ENCODE assay signal across 7 mouse cellular contexts in genomic region chr9:11067125-11067524, GRCm38 (mm10).
DNase-seq lines count a peak whose midpoint lies in the region; TF ChIP-seq lines count a peak whose summit lies in the region.
"Not testable (repeated sequence)": the region's sequence is repeated elsewhere in the genome, so short reads cannot be mapped to it uniquely, and the experiment has no call there.

No protein-coding gene starts in this region.

- DNase-seq in ES-E14 (ENCODE audit: low read depth, low spot score) = not testable (repeated sequence)
- DNase-seq in brain, adult 2 months (ENCODE audit: low read depth, low spot score) = peak; percentile 23
- peak; percentile 42 for DNase-seq in cerebellum, adult 11-12 months
- peak; percentile 51 to 69 for DNase-seq in cerebellum, adult 2 months
- DNase-seq in cerebellum, adult 9-10 months = peak; percentile 44
- DNase-seq in cerebellum, postnatal 10 days = peak; percentile 5 to 18
- DNase-seq in cerebellum, postnatal 25 days = peak; percentile 40 to 50

- H3K4me3 ChIP-seq in ES-E14 (ENCODE audit: insufficient read depth in 1 of 2, low read depth in 1 of 2, low read length in 2 of 2, poor library complexity in 1 of 2, severe bottlenecking in 1 of 2); cerebellum, adult 2 months (replicated peaks; ENCODE audit: insufficient read depth, low read depth, low read length): not testable (repeated sequence)

- H3K4me1 ChIP-seq in ES-E14 (ENCODE audit: control insufficient read depth in 2 of 2, insufficient read depth in 2 of 2, low read length in 2 of 2, poor library complexity in 1 of 2); cerebellum, adult 2 months (ENCODE audit: control insufficient read depth, insufficient read depth, low read length): not testable (repeated sequence)

- 20% methylated on average over 2 of the region's 2 CpGs for WGBS in cerebellum, adult 2 months

- H3K9ac ChIP-seq in ES-E14 (ENCODE audit: insufficient read depth, low read depth, low read length, poor library complexity, severe bottlenecking) = not testable (repeated sequence)

- not testable (repeated sequence) for H3K9me3 ChIP-seq in ES-E14 (ENCODE audit: control insufficient read depth, insufficient read depth, low read depth, low read length)

- not testable (repeated sequence) for H3K27ac ChIP-seq in ES-E14 (ENCODE audit: insufficient read depth, low read depth, low read length, poor library complexity, severe bottlenecking); cerebellum, adult 2 months (ENCODE audit: insufficient read depth, low read length)

- not testable (repeated sequence) for TF ChIP-seq POLR2A in cerebellum, adult 2 months (IDR thresholded peaks at IDR 0.05; ENCODE audit: borderline replicate concordance, insufficient read depth, low read length)

- H3K27me3 ChIP-seq in cerebellum, adult 2 months (ENCODE audit: control insufficient read depth, insufficient read depth, low read length) = not testable (repeated sequence)

- not testable (repeated sequence) for H3K36me3 ChIP-seq in ES-E14 (ENCODE audit: control insufficient read depth, insufficient read depth, low read length, poor library complexity, severe bottlenecking)

- TF ChIP-seq CTCF in cerebellum, adult 2 months (IDR thresholded peaks at IDR 0.05; ENCODE audit: borderline replicate concordance, insufficient read depth, low read depth, low read length) = not testable (repeated sequence)

- in situ Hi-C loops in ES-E14 (cut with MboI; ENCODE audit: low sequenced_read_pairs in 2 of 2, unreplicated experiment in 2 of 2) = not testable (repeated sequence)

TF ChIP-seq in ES-E14, 5 proteins besides CTCF, POLR2A, EP300 and RAD21:
- TF ChIP-seq ZNF384 (IDR thresholded peaks at IDR 0.05; ENCODE audit: low read depth, low read length) = peak; percentile 73
